In genomic region chr11:20380106-20380505, GRCm38 (mm10) we compare ENCODE assay signal across 25 mouse cellular contexts.
"Had no signal": no experiment of that assay in that cellular context is flagged by ENCODE, and none has a peak within 500 bp of the region (broad histone marks: within the 10 kb centered on the region; RNA-seq: fewer than 3 reads in every experiment).

No protein-coding gene starts in this region.

- H3K4me2 ChIP-seq: heart, embryonic 12.5 days; hindbrain, embryonic 13.5 days; intestine, embryonic 15.5 days; limb, embryonic 12.5 days; liver, embryonic 11.5 days; liver, embryonic 13.5 days had no signal

- H3K27me3 ChIP-seq: heart, embryonic 12.5 days; hindbrain, embryonic 13.5 days; intestine, embryonic 15.5 days; limb, embryonic 12.5 days; liver, embryonic 13.5 days had no signal

- H3K36me3 ChIP-seq: heart, embryonic 10.5 days; heart, embryonic 12.5 days; hindbrain, embryonic 10.5 days; hindbrain, embryonic 13.5 days; intestine, embryonic 15.5 days; limb, embryonic 10.5 days; limb, embryonic 12.5 days; liver, embryonic 13.5 days had no signal

- ATAC-seq: inflammation-experienced regulatory T-cells, adult 6 months; intestine, embryonic 15.5 days; intestine, postnatal 0 days had no signal

- H3K9ac ChIP-seq: heart, embryonic 12.5 days; hindbrain, embryonic 13.5 days; intestine, embryonic 15.5 days; limb, embryonic 12.5 days; liver, embryonic 13.5 days had no signal

- DNase-seq: gastrocnemius, adult 2 months; gastrocnemius, postnatal 10 days; gastrocnemius, postnatal 25 days; heart, adult 18-20 months; heart, postnatal 10 days; heart, postnatal 4 days; kidney, adult 18-20 months; kidney, adult 8-10 months; kidney, postnatal 10 days; kidney, postnatal 25 days; kidney, postnatal 4 days; layer of hippocampus, adult 9-11 months; liver; liver, embryonic 13.5 days had no signal

- H3K27ac ChIP-seq: gastrocnemius, adult 2 months; heart, embryonic 10.5 days; hindbrain, embryonic 10.5 days; hindbrain, embryonic 13.5 days; intestine, embryonic 15.5 days; left cerebral cortex, adult 2 months; limb, embryonic 10.5 days; limb, embryonic 12.5 days; liver, embryonic 13.5 days had no signal

- H3K9me3 ChIP-seq: heart, embryonic 10.5 days; hindbrain, embryonic 10.5 days; hindbrain, embryonic 13.5 days; intestine, embryonic 15.5 days; limb, embryonic 10.5 days; limb, embryonic 12.5 days had no signal

- H3K4me3 ChIP-seq: gastrocnemius, adult 2 months; heart, embryonic 10.5 days; heart, embryonic 12.5 days; hindbrain, embryonic 10.5 days; hindbrain, embryonic 13.5 days; intestine, embryonic 15.5 days; left cerebral cortex, adult 2 months; limb, embryonic 10.5 days; limb, embryonic 12.5 days; liver, embryonic 13.5 days had no signal

- H3K4me1 ChIP-seq: heart, embryonic 10.5 days; heart, embryonic 12.5 days; hindbrain, embryonic 10.5 days; hindbrain, embryonic 13.5 days; intestine, embryonic 15.5 days; limb, embryonic 10.5 days; limb, embryonic 12.5 days had no signal
